In genomic region chr7:45182606-45183005, GRCm38 (mm10) we compare ENCODE assay signal across 8 mouse cellular contexts. TPM values are rescaled to one million over a fixed set of nuclear protein-coding genes. Genes with fewer than 3 reads are reported as not detected.
A peak's percentile ranks its signal among the peaks of the same experiment; 100 is the strongest.
DNase-seq lines count a peak whose midpoint lies in the region; ATAC-seq lines count a peak whose summit lies in the region.

No protein-coding gene starts in this region.

- no peak overlapping the region for H3K27ac ChIP-seq in heart, embryonic 10.5 days
- no peak overlapping the region for H3K27ac ChIP-seq in hindbrain, embryonic 16.5 days (ENCODE audit: low read depth, low read length)

- peaks cover 26% of the 10 kb centered on the region for H3K4me1 ChIP-seq in heart, embryonic 10.5 days
- peaks cover 13% of the 10 kb centered on the region for H3K4me1 ChIP-seq in hindbrain, embryonic 16.5 days (ENCODE audit: control insufficient read depth, insufficient read depth, low read depth, low read length)

- H3K27me3 ChIP-seq in heart, embryonic 10.5 days (ENCODE audit: insufficient read depth, poor library complexity, severe bottlenecking), result peaks cover 99% of the 10 kb centered on the region
- H3K27me3 ChIP-seq in hindbrain, embryonic 16.5 days (replicated peaks; ENCODE audit: control insufficient read depth, insufficient read depth, low read length), result peaks cover 70% of the 10 kb centered on the region

- peak overlapping the region; percentile 49 for H3K4me3 ChIP-seq in heart, embryonic 10.5 days
- H3K4me3 ChIP-seq in hindbrain, embryonic 16.5 days (ENCODE audit: low read length), result peak overlapping the region; percentile 42

- WGBS in heart, embryonic 10.5 days, result 21% methylated on average over 11 of the region's 11 CpGs
- 17% methylated on average over 11 of the region's 11 CpGs for WGBS in hindbrain, embryonic 16.5 days

- H3K9ac ChIP-seq in hindbrain, embryonic 16.5 days (ENCODE audit: low read depth, low read length), result peak overlapping the region; percentile 51

- H3K36me3 ChIP-seq in heart, embryonic 10.5 days, result no peaks in the 10 kb centered on the region
- no peaks in the 10 kb centered on the region for H3K36me3 ChIP-seq in hindbrain, embryonic 16.5 days (ENCODE audit: control insufficient read depth, insufficient read depth, low read length)

- no peak for DNase-seq in heart, embryonic 10.5 days (ENCODE audit: low spot score)
- DNase-seq in heart, postnatal 36 days, result no peak
- DNase-seq in brain, adult 2 months (ENCODE audit: low read depth, low spot score), result peak; percentile 50
- DNase-seq in right cerebral cortex, postnatal 25 days, result no peak
- no peak for DNase-seq in right cerebral cortex, adult 2 months (ENCODE audit: low spot score in 2 of 2)
- no peak for DNase-seq in left cerebral cortex, postnatal 14 days (ENCODE audit: low spot score in 2 of 2)

- H3K9me3 ChIP-seq in heart, embryonic 10.5 days, result no peaks in the 10 kb centered on the region
- H3K9me3 ChIP-seq in hindbrain, embryonic 16.5 days (ENCODE audit: control insufficient read depth, low read length), result no peaks in the 10 kb centered on the region

- peak overlapping the region; percentile 77 for H3K4me2 ChIP-seq in hindbrain, embryonic 16.5 days (ENCODE audit: low read length)

- intact Hi-C loops in heart, postnatal 36 days (cut with DNase I), result no loop called here
- intact Hi-C loops in left cerebral cortex, postnatal 14 days (cut with DNase I), result no loop called here

- peak; percentile 18; the same call in 1 of the 2 replicates for ATAC-seq in hindbrain, embryonic 16.5 days
- 0 out of 2 replicates have a peak, but pooled peaks have one; percentile 2 for ATAC-seq in megakaryocyte progenitor cell, adult 5-6 weeks (replicated peaks; ENCODE audit: poor library complexity)

RNA-seq across cellular contexts. Expression of gene Pth2, which starts 1.8 kb away (rescaled TPM):
- 0.41 TPM in 1 of 2 replicates, not detected in the other for polyA plus RNA-seq in heart, embryonic 10.5 days (2016; fragmentation: Nextera tagmentation; extraction: Ambion mirVana)
- not detected for total RNA-seq in heart, postnatal 36 days (2021)
- 0.75 and 1.4 TPM in 2 replicates for polyA plus RNA-seq in hindbrain, embryonic 16.5 days (2015; fragmentation: Nextera tagmentation; extraction: Ambion mirVana)
- not detected in 2 replicates for total RNA-seq in megakaryocyte progenitor cell, adult 5-6 weeks (2015)
- total RNA-seq in megakaryocyte progenitor cell, adult 5-6 weeks (2017), result not detected in 2 replicates
- not detected for total RNA-seq in left cerebral cortex, postnatal 14 days (2021)

RNA-seq across cellular contexts. Expression of gene Gfy, which starts 3.2 kb away (rescaled TPM):
- polyA plus RNA-seq in heart, embryonic 10.5 days (2016; fragmentation: Nextera tagmentation; extraction: Ambion mirVana), result not detected in 2 replicates
- total RNA-seq in heart, postnatal 36 days (2021), result not detected
- polyA plus RNA-seq in hindbrain, embryonic 16.5 days (2015; fragmentation: Nextera tagmentation; extraction: Ambion mirVana), result not detected in 2 replicates
- not detected in 2 replicates for total RNA-seq in megakaryocyte progenitor cell, adult 5-6 weeks (2015)
- total RNA-seq in megakaryocyte progenitor cell, adult 5-6 weeks (2017), result not detected in 2 replicates
- total RNA-seq in left cerebral cortex, postnatal 14 days (2021), result under 1 TPM in 1 of 2 experiments, not detected in 1; 0.18 TPM

RNA-seq across cellular contexts. Expression of gene Slc17a7, which starts 18.9 kb away (rescaled TPM):
- polyA plus RNA-seq in heart, embryonic 10.5 days (2016; fragmentation: Nextera tagmentation; extraction: Ambion mirVana), result 0.76 and 1.4 TPM in 2 replicates
- 10 to 100 TPM; 19.7 to 21.0 TPM for total RNA-seq in heart, postnatal 36 days (2021)
- 1.1 and 1.5 TPM in 2 replicates for polyA plus RNA-seq in hindbrain, embryonic 16.5 days (2015; fragmentation: Nextera tagmentation; extraction: Ambion mirVana)
- 0.07 TPM in 1 of 2 replicates, not detected in the other for total RNA-seq in megakaryocyte progenitor cell, adult 5-6 weeks (2015)
- total RNA-seq in megakaryocyte progenitor cell, adult 5-6 weeks (2017), result not detected in 2 replicates
- 1,000 to 10,000 TPM; 1,570 to 1,628 TPM for total RNA-seq in left cerebral cortex, postnatal 14 days (2021)

RNA-seq across cellular contexts. Expression of gene Ccdc155, which starts 22.1 kb away (rescaled TPM):
- 0.69 and 0.88 TPM in 2 replicates for polyA plus RNA-seq in heart, embryonic 10.5 days (2016; fragmentation: Nextera tagmentation; extraction: Ambion mirVana)
- not detected for total RNA-seq in heart, postnatal 36 days (2021)
- polyA plus RNA-seq in hindbrain, embryonic 16.5 days (2015; fragmentation: Nextera tagmentation; extraction: Ambion mirVana), result 0.54 and 0.65 TPM in 2 replicates
- total RNA-seq in megakaryocyte progenitor cell, adult 5-6 weeks (2015), result 0.15 TPM in 1 of 2 replicates, not detected in the other
- total RNA-seq in megakaryocyte progenitor cell, adult 5-6 weeks (2017), result 0.34 TPM in 1 of 2 replicates, not detected in the other
- 1 to 10 TPM; 3.0 to 3.5 TPM for total RNA-seq in left cerebral cortex, postnatal 14 days (2021)

RNA-seq across cellular contexts. Expression of gene Aldh16a1, which starts 28.2 kb away (rescaled TPM):
- polyA plus RNA-seq in heart, embryonic 10.5 days (2016; fragmentation: Nextera tagmentation; extraction: Ambion mirVana), result 45.2 and 45.7 TPM in 2 replicates
- total RNA-seq in heart, postnatal 36 days (2021), result 10 to 100 TPM; 20.6 to 22.8 TPM
- 18.8 and 22.9 TPM in 2 replicates for polyA plus RNA-seq in hindbrain, embryonic 16.5 days (2015; fragmentation: Nextera tagmentation; extraction: Ambion mirVana)
- total RNA-seq in megakaryocyte progenitor cell, adult 5-6 weeks (2015), result 57.5 and 59.3 TPM in 2 replicates
- 23.4 and 25.8 TPM in 2 replicates for total RNA-seq in megakaryocyte progenitor cell, adult 5-6 weeks (2017)
- total RNA-seq in left cerebral cortex, postnatal 14 days (2021), result 10 to 100 TPM; 10.7 to 13.5 TPM

Comparison
In these comparisons a context has a peak if more than half of its experiments do, and no peak if none do; other contexts are left out.
1. RNA of gene Slc17a7, which starts 18.9 kb away (total RNA-seq): 1,570 to 1,628 TPM in left cerebral cortex, postnatal 14 days; 19.7 to 21.0 TPM in heart, postnatal 36 days and 0.07 TPM in megakaryocyte progenitor cell, adult 5-6 weeks; every median in the first group is over 10 times any median in the second.